Mouse (Mus musculus): ENCODE measurements around the gene Rapgefl1.
"Not testable (repeated sequence)": the region's sequence is repeated elsewhere in the genome, so short reads cannot be mapped to it uniquely, and the experiment has no call there.

The Rapgefl1 gene

DNA sequence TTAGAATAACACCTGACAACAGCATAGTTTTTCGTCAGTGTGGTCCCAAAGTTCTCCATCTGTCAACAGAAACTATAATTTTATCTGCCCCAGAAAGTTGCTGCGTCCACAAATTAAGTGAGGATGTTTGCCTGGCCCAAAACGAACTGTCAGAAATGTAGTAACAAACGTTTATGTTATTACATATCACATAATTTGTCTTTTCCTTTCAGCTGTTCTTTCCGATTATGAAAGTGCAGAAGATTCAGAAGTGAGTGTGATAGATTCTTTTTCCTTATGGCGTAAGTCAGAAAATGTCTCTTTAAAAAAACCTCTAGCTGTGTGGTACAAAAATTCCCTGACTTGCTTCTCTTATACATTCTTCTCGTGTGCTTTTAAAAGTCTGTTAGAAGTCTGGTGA, 25.9 kb upstream of the Rapgefl1 start:
- no peak for DNase-seq (ENCODE audit: low read depth, low spot score)

DNA sequence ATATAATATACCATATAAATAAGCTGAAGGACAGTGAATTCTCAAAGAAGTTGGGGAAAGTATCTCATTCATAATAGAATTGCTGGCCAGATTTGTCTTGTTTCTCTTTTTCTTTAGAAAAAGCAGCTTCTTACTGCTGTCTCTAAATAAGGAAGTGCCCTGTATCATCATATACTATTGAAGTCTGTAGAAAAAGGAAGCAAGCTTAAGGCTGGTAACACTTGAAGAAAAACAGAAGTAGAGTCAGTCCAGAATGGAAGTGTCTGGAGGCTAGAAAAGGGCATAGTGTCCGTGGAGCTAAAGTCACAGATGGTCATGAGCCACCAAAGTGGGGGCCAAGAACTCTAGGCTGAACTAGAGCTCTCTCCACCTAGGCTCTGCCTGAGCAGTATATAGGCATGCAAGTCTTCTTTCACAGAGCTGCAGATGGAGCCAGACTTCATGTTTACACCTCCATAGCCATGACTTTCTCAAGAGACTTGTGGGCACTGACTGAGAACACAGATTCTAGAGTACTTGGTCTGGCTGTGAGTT, 19.8 kb upstream of the Rapgefl1 start:
- DNase-seq (ENCODE audit: low read depth, low spot score): no peak

DNA sequence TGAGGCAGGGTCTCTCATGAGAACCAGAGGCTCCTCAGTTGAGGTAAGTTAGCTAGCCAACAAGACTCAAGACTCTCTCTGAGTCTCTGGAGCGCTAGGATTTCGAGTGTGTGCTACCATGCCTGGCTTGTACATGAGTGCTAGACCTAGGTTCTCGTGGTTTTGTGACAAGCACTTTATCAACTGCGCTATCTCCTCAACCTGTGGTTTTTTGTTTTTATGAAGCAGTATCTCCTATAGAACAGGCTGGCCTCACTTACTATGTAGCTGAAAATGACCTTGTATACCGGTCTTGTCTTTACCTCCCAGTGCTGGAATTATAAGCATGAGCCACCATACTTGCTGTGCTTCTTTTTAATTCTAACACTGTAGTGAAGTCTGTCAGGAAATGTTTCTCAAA, 15.6 kb upstream of the Rapgefl1 start:
- DNase-seq (ENCODE audit: low read depth, low spot score): no peak

DNA sequence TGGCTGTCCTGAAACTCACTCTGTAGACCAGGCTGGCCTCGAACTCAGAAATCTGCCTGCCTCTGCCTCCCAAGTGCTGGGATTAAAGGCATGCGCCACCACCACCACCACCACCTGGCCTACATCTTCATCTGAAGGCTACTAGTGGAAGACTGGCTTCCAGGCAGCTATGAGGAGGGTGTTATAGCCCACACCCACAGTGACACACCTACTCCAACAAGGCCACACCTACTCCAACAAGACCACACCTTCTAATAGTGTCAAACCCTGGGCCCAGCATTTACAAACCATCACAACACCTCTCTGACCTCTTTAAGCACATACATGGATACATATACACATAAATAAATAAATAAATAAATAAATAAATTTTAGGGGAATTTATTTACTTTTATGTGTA, 10.5 kb upstream of the Rapgefl1 start:
- not testable (repeated sequence) for DNase-seq (ENCODE audit: low read depth, low spot score)

DNA sequence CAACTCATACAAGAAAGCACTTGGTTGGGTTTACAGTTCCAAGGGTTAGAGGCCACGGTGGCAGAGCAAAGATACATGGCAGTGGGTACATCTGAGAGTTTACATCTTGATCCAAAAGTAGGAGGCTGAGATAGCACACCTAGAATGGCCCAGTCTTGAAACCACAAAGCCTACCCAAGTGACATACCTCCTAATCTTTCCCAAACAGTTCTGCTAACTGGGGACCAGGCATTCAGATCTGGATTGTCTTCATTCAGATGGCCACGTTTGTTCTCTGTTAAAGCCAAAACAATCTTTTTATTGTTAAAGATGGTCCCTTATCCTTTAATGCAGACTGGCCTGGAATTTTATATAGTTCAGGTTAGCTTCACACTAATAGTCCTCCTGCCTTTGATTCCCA, 8.7 kb upstream of the Rapgefl1 start:
- no peak for DNase-seq (ENCODE audit: low read depth, low spot score)

DNA sequence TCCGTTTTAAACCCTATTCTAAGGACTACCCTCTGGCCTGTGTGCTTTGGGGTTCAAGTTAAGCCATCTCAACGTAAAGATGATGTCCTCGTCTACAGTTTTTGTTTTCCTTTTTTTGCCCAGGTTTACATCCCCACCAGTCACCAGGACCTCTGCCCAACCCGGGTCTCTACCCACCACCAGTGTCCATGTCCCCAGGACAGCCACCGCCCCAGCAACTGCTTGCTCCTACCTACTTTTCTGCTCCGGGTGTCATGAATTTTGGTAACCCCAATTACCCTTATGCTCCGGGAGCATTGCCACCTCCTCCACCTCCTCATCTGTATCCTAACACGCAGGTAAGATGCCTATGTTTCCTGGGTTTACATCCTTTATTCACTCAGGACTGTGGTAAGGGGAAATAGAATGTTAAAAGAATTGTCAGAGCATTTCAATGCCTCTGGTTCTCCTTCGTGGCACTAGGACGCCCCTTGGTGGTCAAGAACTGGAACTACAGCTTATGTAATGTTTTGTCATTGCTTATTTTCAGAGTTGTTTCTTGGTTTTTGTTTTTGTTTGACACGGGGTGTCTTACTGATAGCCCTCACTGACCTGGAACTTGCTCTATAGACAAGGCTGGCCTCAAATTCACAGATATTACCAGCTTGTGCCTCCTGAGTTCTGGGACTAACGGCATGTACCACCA, 7.4 kb upstream of the Rapgefl1 start:
- peak; percentile 71 for DNase-seq (ENCODE audit: low read depth, low spot score)

DNA sequence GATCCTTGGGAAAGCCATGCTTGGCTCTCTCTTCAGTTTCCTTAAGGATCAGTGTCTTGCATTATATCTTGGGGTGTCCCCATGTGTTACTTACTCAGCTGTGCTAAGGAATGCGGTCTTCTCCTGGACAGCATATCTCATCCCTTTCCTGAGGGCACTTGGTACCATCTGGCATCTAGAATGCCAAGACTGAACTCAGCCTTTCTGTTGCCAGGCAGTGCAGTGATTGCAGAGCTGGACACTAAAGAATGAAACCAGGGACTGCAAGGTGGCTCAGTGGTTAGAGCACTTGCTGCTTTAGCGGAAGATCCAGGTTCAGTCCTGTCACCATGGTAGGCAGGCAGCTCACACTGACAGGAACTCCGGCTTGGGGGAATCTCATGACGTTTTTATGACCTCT, 6.7 kb upstream of the Rapgefl1 start:
- peak; percentile 59 for DNase-seq (ENCODE audit: low read depth, low spot score)

DNA sequence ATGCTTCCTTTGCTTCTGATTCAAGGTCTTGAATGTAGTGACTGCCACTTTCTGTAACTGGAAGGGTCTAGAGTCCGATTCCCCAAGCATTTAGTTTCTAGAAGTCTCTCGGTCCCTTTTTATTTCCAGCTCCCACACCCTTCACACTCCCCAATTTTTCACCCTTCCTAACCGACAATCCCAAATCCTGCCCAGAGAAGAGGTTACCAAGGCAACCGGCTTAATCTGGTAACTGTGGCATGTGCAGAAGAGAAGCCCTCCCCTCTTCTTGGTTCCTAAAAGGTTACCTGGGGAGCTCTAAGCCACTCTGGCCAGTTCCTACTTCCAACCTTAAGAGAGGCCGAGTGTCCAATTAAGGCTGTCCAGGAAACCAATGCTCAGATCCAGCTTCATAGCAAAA, 1.3 kb upstream of the Rapgefl1 start:
- DNase-seq (ENCODE audit: low read depth, low spot score): peak; percentile 69

DNA sequence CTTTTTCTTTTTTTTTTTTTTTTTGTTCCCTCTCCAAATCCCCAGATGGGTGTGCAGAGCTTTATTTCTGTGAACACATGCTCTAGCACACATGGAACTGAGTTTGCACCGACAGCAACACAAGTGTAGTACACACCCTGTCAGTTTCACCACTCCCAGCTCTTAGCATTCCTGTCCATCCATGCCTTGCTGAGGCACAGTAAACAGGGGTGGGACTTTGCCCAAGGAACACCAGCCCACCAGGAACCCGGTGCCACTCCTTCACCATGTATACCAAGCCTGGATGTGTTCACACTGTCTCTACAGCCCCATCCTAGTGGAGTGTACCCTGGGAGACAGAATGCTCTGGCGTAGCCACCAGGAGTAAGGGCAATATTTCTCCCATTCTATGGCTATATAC, 860 bp upstream of the Rapgefl1 start:
- DNase-seq (ENCODE audit: low read depth, low spot score): peak; percentile 54

DNA sequence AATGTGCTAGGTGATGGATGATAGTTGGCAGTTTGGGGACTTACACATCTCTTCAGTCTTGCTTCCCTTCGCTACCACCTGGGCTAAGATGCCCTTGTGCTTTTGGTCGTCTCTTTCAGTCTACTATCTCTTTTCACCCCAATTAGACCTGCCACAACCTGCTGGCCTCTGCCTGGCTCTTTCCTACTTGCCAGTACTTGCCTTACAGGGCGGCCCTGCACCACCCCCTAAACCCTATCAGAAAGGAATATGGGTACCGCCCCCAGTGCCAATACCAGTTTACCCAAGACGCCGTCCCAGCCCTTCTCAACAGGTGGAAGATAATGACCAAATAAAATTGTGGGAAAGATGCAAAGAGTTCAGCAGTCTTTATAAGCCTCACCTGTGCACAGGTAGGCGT, 457 bp upstream of the Rapgefl1 start:
- no peak for DNase-seq (ENCODE audit: low read depth, low spot score)

DNA sequence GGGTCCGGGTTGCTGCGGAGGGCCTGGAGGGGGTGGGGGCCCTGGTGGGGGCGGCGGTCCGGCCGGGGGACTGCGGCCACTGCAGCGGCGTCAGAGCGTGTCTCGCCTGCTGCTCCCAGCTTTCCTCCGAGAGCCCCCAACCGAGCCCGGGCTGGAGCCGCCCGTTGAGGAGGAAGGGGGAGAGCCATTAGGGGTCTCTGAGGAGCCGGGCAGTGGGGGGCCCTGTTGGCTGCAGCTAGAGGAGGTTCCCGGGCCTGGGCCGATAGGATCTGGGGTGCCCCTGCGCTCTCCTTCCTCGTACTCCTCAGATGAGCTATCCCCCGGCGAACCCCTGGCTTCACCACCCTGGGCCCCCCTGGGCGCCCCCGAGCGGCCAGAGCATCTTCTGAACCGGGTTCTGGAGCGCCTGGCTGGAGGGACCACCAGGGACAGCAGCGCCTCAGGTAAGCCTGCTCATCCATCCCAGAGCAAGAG, 683 bp downstream of the Rapgefl1 start:
- no peak for DNase-seq (ENCODE audit: low read depth, low spot score)

DNA sequence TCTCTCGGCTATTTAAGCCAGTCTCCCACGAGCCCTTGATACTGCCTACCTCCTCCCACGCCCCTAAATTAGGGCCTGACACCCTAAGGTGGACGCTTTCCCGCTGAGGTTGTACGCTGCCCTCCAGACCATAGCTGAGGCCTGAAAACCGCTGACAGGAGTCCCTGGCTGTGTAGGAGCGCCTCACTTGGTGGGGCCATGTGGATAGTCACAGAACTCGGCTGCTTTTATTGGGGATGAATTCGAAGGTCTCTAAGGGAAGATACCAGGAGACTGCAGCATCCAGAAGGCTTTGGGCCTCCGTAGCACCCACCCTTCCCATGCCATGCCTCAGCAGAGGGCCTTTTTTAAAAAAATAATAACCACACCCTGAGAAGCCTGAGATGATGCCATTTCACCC, 1.3 kb downstream of the Rapgefl1 start:
- DNase-seq (ENCODE audit: low read depth, low spot score): peak; percentile 65

DNA sequence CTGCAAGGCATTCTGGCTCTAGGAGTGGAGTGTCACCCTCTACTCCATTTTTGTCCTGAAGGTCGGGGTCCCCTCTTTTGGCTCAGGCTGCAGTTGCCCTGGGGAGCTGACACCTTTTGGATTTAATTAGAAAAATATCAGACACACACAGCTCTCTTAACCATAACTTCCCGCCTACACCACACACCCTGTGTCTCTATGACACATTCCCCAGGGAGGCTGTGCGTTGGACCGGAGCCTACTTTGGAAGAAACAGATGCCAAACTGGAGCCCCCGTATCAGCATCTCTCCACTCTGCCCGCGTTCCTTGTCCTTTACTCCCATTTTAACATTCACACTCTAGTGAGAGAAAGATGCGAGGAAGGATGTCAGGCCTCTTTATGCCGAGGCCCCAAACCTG, 1.9 kb downstream of the Rapgefl1 start:
- peak; percentile 87 for DNase-seq (ENCODE audit: low read depth, low spot score)

DNA sequence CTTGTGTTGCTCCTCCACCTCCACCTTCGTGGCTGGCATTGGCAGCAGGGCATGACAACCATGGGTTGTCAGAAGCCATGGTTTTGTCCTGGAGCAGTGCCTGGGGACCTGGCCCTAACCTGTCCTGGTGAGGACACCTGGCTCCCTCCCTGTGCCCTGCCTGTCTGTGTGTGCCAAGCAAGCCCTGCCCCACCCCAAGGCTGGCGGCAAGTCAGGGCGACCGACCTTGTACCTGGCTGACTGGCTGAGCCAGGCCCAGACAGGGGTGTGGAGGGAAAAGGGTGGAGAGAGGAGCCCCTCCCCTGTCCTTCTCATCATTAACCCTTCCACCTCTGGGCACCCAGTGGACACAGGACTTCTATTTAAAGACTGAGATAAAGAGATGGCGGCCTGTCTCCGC, 2.8 kb downstream of the Rapgefl1 start:
- no peak for DNase-seq (ENCODE audit: low read depth, low spot score)

DNA sequence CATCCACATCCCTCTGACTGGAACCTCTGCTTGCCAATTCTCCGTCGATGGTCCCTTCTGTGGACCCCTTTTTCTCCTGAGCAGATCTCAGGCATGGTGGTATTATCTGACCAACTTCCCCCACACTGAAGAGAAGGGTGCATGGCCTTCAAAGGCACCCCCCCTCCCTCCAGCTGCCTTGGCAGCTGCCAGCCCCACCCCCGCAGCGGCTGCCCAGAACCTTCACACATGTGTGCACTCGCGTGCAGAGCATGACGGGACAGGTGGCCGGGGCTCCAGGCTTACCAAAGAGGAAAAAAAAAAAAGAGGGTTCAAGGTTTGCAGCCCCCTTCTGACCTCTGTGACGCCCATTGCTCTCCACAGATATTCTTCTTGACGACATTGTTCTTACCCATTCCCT, 3.3 kb downstream of the Rapgefl1 start:
- no peak for DNase-seq (ENCODE audit: low read depth, low spot score)

DNA sequence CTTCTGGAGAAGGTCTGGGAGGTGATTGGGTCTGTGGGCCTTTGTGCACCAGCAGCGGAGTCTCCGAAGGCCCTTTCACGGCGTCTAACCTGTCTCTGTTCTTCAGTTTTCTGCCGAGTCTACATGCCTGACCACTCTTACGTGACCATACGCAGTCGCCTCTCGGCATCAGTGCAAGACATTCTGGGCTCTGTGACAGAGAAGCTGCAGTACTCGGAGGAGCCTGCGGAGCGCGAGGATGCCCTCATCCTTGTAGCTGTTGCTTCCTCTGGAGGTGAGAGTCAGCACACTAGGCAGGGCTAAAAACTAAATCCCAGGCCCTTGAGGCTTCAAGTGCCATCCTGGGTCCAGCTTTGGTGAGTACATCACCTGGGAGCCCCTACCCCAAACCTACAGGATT, 9.4 kb downstream of the Rapgefl1 start:
- DNase-seq (ENCODE audit: low read depth, low spot score): peak; percentile 77

DNA sequence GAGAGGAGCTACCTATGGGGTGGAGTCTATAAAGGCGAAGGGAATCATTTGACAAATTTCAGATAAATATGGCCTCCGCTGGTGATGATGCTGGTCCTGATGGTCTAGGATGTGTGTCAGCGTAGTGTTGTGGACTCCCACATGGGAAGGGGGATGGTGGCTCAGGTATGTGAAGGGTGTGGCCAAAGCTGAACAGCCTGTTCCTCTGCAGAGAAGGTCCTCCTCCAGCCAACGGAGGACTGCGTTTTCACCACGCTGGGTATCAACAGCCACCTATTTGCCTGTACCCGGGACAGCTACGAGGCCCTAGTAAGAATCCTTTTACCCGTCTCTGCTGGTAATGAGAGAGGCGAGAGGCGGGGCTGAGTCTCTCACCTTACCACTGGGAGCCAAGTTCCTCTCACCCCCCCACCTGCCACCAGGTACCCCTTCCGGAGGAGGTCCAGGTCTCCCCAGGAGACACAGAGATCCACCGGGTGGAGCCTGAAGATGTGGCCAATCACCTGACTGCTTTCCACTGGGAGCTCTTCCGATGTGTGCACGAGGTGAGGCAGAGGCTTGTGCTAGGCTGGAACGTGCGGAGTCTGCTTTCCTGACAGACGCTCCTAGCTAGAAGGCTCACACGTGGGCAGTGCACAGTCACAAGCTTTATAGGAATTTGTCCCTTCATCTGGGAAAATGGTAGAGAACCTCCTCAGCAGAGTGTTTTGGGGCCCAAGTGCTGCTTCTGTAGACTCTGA, 10.4 kb downstream of the Rapgefl1 start:
- peak; percentile 54 for DNase-seq (ENCODE audit: low read depth, low spot score)

DNA sequence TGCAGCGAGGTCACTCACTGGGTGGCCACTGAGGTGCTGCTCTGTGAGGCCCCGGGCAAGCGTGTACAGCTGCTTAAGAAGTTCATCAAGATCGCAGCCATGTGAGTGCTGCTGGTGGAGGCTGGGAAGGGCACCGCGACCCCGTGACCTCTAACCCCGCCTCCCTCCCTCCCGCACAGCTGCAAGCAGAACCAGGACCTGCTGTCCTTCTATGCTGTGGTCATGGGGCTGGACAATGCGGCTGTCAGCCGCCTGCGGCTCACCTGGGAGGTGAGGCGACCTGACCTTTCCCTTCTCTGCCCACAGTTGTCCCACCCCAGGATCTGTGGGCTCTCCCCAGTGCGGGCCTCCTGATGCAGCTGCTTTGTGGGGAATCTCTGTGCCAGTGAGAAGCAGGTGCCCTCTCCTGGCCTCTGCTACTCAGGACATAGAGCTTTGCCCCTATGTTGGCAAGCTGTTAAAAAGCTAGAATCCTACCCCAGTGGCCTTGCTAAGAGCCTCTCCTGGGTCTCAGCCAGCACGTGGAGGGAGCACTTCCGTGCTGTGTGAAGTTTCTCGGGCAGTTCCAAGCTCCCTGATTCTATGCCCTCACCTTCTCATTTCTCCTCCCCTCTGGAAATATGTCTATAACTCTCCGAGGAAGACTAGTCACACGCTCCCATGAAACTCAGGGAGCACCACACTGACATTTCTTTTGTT, 12.8 kb downstream of the Rapgefl1 start:
- no peak for DNase-seq (ENCODE audit: low read depth, low spot score)

DNA sequence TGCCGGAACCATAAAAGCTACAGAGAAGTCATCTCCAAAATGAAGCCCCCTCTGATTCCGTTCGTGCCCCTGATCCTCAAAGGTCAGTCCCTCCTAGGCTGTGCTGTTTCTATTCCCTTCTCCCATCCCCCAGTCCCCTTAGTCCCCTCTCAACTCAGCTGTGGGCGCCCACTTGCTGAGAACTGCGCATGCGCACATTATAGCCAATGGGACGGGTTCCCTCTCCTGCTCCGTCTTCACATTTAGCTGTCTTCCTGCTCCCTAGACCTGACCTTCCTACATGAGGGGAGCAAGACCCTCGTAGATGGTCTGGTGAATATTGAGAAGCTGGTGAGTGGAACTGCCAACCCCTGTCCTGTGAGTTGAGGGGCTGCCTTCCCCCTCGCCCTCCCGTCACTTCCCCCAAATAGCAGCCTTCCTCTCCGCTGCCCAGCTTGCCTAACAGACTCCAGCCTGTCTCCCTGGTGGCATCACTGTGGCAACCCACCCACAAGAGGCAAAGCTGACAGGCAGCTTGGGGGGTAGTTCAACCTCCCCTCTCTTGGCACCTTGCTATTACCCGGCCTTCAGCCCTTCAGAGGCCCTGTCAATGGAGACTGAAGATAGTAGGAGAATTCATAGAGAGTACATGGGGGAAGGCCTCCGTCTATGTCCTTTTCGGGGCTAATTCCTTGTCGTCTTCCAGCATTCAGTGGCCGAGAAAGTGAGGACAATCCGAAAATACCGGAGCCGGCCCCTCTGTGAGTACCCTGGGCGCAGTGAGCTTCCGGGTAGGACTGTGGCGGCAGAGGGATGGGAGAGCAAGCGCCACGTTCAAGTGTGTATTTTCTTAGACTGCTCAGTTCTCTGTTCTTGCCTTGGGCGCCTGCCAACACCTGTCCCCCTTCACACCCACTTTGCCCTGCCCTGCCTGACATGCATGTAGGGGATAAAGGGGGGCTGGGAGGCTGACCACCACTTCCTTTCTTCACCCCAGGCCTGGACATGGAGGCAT, 13.8 kb downstream of the Rapgefl1 start:
- peak; percentile 67 for DNase-seq (ENCODE audit: low read depth, low spot score)

DNA sequence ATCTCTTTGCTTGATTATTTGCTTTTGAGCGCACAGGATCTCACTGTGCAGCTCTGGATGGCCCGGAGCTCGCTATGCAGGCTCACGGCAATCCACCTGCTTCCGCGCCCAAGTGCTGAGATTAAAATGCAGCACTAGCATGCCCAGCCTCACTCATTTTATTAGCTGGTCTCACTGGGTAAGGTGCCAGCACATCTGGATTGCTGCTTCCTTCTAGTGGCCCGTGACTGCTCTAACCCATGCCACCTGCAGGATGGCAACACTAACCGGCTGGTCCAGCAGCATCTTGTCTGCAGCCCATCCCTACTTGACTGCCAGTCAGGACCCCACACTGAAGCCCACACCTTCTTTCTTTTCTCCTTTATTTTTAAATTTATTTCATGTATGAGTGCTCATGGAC, 17.5 kb downstream of the Rapgefl1 start:
- DNase-seq (ENCODE audit: low read depth, low spot score): no peak

DNA sequence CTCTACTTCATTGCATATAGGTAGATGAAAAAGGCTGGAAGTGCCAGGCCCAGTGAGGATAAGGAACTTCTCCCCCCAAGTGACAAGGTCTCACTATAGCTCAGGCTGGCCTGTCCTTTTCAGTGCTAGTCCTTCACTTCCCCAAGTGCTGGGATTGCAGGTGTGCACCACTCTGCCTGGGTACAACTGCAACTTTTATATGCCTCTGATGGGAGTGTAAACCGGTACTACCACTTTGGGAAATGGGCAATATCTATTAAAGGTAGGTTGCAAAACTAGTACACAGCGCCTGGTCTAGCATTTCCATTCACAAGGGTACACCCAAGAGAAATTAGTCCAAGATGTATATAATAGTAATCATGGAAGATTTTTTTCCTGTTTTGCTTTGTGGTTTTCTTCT, 18.1 kb downstream of the Rapgefl1 start:
- no peak for DNase-seq (ENCODE audit: low read depth, low spot score)
